Comparison of ENCODE assay signal across 10 mouse cellular contexts in genomic region chr5:137347856-137348255, GRCm38 (mm10). TPM values are rescaled to one million over a fixed set of nuclear protein-coding genes. Genes with fewer than 3 reads are reported as not detected.
DNase-seq lines count a peak whose midpoint lies in the region; ATAC-seq and TF ChIP-seq lines count a peak whose summit lies in the region.
"Had no signal": no experiment of that assay in that cellular context is flagged by ENCODE, and none has a peak within 500 bp of the region (broad histone marks: within the 10 kb centered on the region; RNA-seq: fewer than 3 reads in every experiment).

No protein-coding gene starts in this region.

- 0 out of 2 replicates have a peak overlapping the region, but pooled peaks have one; percentile 94 for H3K9ac ChIP-seq in midbrain, embryonic 12.5 days (replicated peaks)
- H3K9ac ChIP-seq in midbrain, postnatal 0 days (replicated peaks; ENCODE audit: low read length, poor library complexity, severe bottlenecking): no peak overlapping the region
- H3K9ac ChIP-seq in intestine, embryonic 14.5 days (ENCODE audit: low read length): no peak overlapping the region
- no peak overlapping the region for H3K9ac ChIP-seq in limb, embryonic 15.5 days

- H3K9me3 ChIP-seq in midbrain, embryonic 12.5 days: no peaks in the 10 kb centered on the region
- H3K9me3 ChIP-seq in midbrain, postnatal 0 days (ENCODE audit: low read length): no peaks in the 10 kb centered on the region
- no peaks in the 10 kb centered on the region for H3K9me3 ChIP-seq in intestine, embryonic 14.5 days (ENCODE audit: control insufficient read depth, low read length)
- H3K9me3 ChIP-seq in limb, embryonic 15.5 days: no peaks in the 10 kb centered on the region

- no peak for DNase-seq in midbrain, postnatal 0 days (ENCODE audit: low spot score)
- DNase-seq in intestine, embryonic 14.5 days (ENCODE audit: low spot score): no peak
- peak; percentile 43 for DNase-seq in yolk sac, embryonic 10.5 days (ENCODE audit: low spot score)
- no peak for DNase-seq in adipocyte (ENCODE audit: low spot score)
- DNase-seq in T-cell, adult 2 months (ENCODE audit: low spot score): no peak
- DNase-seq: thymus, adult 2 months had no signal

- H3K4me3 ChIP-seq in midbrain, embryonic 12.5 days: no peak overlapping the region
- no peak overlapping the region for H3K4me3 ChIP-seq in midbrain, postnatal 0 days (ENCODE audit: low read depth, low read length)
- H3K4me3 ChIP-seq in intestine, embryonic 14.5 days (ENCODE audit: low read depth, low read length): no peak overlapping the region
- no peak overlapping the region for H3K4me3 ChIP-seq in limb, embryonic 15.5 days
- H3K4me3 ChIP-seq: myocyte had no signal

- peaks cover 40% of the 10 kb centered on the region for H3K4me1 ChIP-seq in midbrain, embryonic 12.5 days
- H3K4me1 ChIP-seq in midbrain, postnatal 0 days (ENCODE audit: insufficient read depth, low read length): peaks cover 11% of the 10 kb centered on the region
- H3K4me1 ChIP-seq in intestine, embryonic 14.5 days (replicated peaks; ENCODE audit: control insufficient read depth, insufficient read depth, low read length): peaks cover 20% of the 10 kb centered on the region
- H3K4me1 ChIP-seq in limb, embryonic 15.5 days: peaks cover 47% of the 10 kb centered on the region

- WGBS in midbrain, embryonic 12.5 days: 17% methylated on average over 7 of the region's 7 CpGs
- 19% methylated on average over 7 of the region's 7 CpGs for WGBS in midbrain, postnatal 0 days
- WGBS in intestine, embryonic 14.5 days: 28% methylated on average over 7 of the region's 7 CpGs
- 31% methylated on average over 7 of the region's 7 CpGs for WGBS in limb, embryonic 15.5 days

- no peaks in the 10 kb centered on the region for H3K36me3 ChIP-seq in midbrain, embryonic 12.5 days
- no peaks in the 10 kb centered on the region for H3K36me3 ChIP-seq in midbrain, postnatal 0 days (ENCODE audit: insufficient read depth, low read length)
- no peaks in the 10 kb centered on the region for H3K36me3 ChIP-seq in intestine, embryonic 14.5 days (ENCODE audit: control insufficient read depth, insufficient read depth, low read length)
- H3K36me3 ChIP-seq in limb, embryonic 15.5 days: no peaks in the 10 kb centered on the region; the same call in 1 of the 2 replicates

- no peak for TF ChIP-seq CTCF in midbrain, postnatal 0 days (IDR thresholded peaks at IDR 0.05)

- H3K4me2 ChIP-seq in midbrain, embryonic 12.5 days (replicated peaks): peak overlapping the region; percentile 81
- H3K4me2 ChIP-seq in midbrain, postnatal 0 days (ENCODE audit: low read depth, low read length, poor library complexity, severe bottlenecking): no peak overlapping the region
- H3K4me2 ChIP-seq in intestine, embryonic 14.5 days (ENCODE audit: low read length): peak overlapping the region; percentile 97
- no peak overlapping the region for H3K4me2 ChIP-seq in limb, embryonic 15.5 days

- H3K27ac ChIP-seq in midbrain, embryonic 12.5 days (replicated peaks): no peak overlapping the region
- no peak overlapping the region for H3K27ac ChIP-seq in midbrain, postnatal 0 days (ENCODE audit: low read depth, low read length)
- no peak overlapping the region for H3K27ac ChIP-seq in intestine, embryonic 14.5 days (ENCODE audit: low read depth)
- H3K27ac ChIP-seq in limb, embryonic 15.5 days: peak overlapping the region; percentile 99

- H3K27me3 ChIP-seq in midbrain, embryonic 12.5 days: peaks cover 4% of the 10 kb centered on the region; the same call in 1 of the 2 replicates
- peaks cover 22% of the 10 kb centered on the region for H3K27me3 ChIP-seq in midbrain, postnatal 0 days (ENCODE audit: insufficient read depth, low read length)
- H3K27me3 ChIP-seq in intestine, embryonic 14.5 days (replicated peaks; ENCODE audit: control insufficient read depth, insufficient read depth, low read length): no peaks in the 10 kb centered on the region
- H3K27me3 ChIP-seq in limb, embryonic 15.5 days: no peaks in the 10 kb centered on the region

- no peak for ATAC-seq in midbrain, embryonic 12.5 days (ENCODE audit: low FRiP score, low read depth)
- ATAC-seq in midbrain, postnatal 0 days (ENCODE audit: low FRiP score): no peak
- no peak for ATAC-seq in intestine, embryonic 14.5 days (replicated peaks; ENCODE audit: low FRiP score, low TSS enrichment, low read depth)
- ATAC-seq in limb, embryonic 15.5 days (ENCODE audit: insufficient number of reproducible peaks, low FRiP score, low TSS enrichment, low read depth): no peak

RNA-seq across cellular contexts. Expression of gene Ephb4, which starts 2.1 kb away (rescaled TPM):
- polyA plus RNA-seq in midbrain, embryonic 12.5 days (2016; fragmentation: Nextera tagmentation; extraction: Ambion mirVana): 27.0 and 28.9 TPM in 2 replicates
- total RNA-seq in midbrain, postnatal 0 days (2014; rRNA removed): 14.0 and 16.0 TPM in 2 replicates
- 4.7 and 4.9 TPM in 2 replicates for polyA plus RNA-seq in midbrain, postnatal 0 days (2015; fragmentation: Nextera tagmentation; extraction: Ambion mirVana)
- 48.2 and 51.3 TPM in 2 replicates for polyA plus RNA-seq in intestine, embryonic 14.5 days (2014; fragmentation: Nextera tagmentation; extraction: Ambion mirVana)
- 61.1 and 68.6 TPM in 2 replicates for polyA plus RNA-seq in limb, embryonic 15.5 days (2015; fragmentation: Nextera tagmentation; extraction: Ambion mirVana)
- total RNA-seq: common myeloid progenitor, adult 5-6 weeks had no signal

RNA-seq across cellular contexts. Expression of gene Slc12a9, which starts 14.5 kb away (rescaled TPM):
- polyA plus RNA-seq in midbrain, embryonic 12.5 days (2016; fragmentation: Nextera tagmentation; extraction: Ambion mirVana): 22.7 and 22.9 TPM in 2 replicates
- total RNA-seq in midbrain, postnatal 0 days (2014; rRNA removed): 28.9 and 30.4 TPM in 2 replicates
- polyA plus RNA-seq in midbrain, postnatal 0 days (2015; fragmentation: Nextera tagmentation; extraction: Ambion mirVana): 27.0 and 27.8 TPM in 2 replicates
- 7.9 and 9.5 TPM in 2 replicates for polyA plus RNA-seq in intestine, embryonic 14.5 days (2014; fragmentation: Nextera tagmentation; extraction: Ambion mirVana)
- polyA plus RNA-seq in limb, embryonic 15.5 days (2015; fragmentation: Nextera tagmentation; extraction: Ambion mirVana): 13.9 and 14.4 TPM in 2 replicates

RNA-seq across cellular contexts. Expression of gene Trip6, which starts 33.7 kb away (rescaled TPM):
- polyA plus RNA-seq in midbrain, embryonic 12.5 days (2016; fragmentation: Nextera tagmentation; extraction: Ambion mirVana): 34.9 and 43.3 TPM in 2 replicates
- total RNA-seq in midbrain, postnatal 0 days (2014; rRNA removed): 11.6 and 17.5 TPM in 2 replicates
- 10.3 and 10.9 TPM in 2 replicates for polyA plus RNA-seq in midbrain, postnatal 0 days (2015; fragmentation: Nextera tagmentation; extraction: Ambion mirVana)
- 73.3 and 77.7 TPM in 2 replicates for polyA plus RNA-seq in intestine, embryonic 14.5 days (2014; fragmentation: Nextera tagmentation; extraction: Ambion mirVana)
- polyA plus RNA-seq in limb, embryonic 15.5 days (2015; fragmentation: Nextera tagmentation; extraction: Ambion mirVana): 109 and 110 TPM in 2 replicates

RNA-seq across cellular contexts. Expression of gene Srrt, which starts 40.4 kb away (rescaled TPM):
- polyA plus RNA-seq in midbrain, embryonic 12.5 days (2016; fragmentation: Nextera tagmentation; extraction: Ambion mirVana): 178 and 180 TPM in 2 replicates
- total RNA-seq in midbrain, postnatal 0 days (2014; rRNA removed): 112 and 114 TPM in 2 replicates
- polyA plus RNA-seq in midbrain, postnatal 0 days (2015; fragmentation: Nextera tagmentation; extraction: Ambion mirVana): 53.4 and 56.4 TPM in 2 replicates
- polyA plus RNA-seq in intestine, embryonic 14.5 days (2014; fragmentation: Nextera tagmentation; extraction: Ambion mirVana): 118 and 122 TPM in 2 replicates
- polyA plus RNA-seq in limb, embryonic 15.5 days (2015; fragmentation: Nextera tagmentation; extraction: Ambion mirVana): 113 and 117 TPM in 2 replicates

RNA-seq across cellular contexts. Expression of gene Ufsp1, which starts 53.4 kb away (rescaled TPM):
- polyA plus RNA-seq in midbrain, embryonic 12.5 days (2016; fragmentation: Nextera tagmentation; extraction: Ambion mirVana): 7.9 and 8.0 TPM in 2 replicates
- total RNA-seq in midbrain, postnatal 0 days (2014; rRNA removed): 24.5 and 29.3 TPM in 2 replicates
- polyA plus RNA-seq in midbrain, postnatal 0 days (2015; fragmentation: Nextera tagmentation; extraction: Ambion mirVana): 35.0 and 41.2 TPM in 2 replicates
- polyA plus RNA-seq in intestine, embryonic 14.5 days (2014; fragmentation: Nextera tagmentation; extraction: Ambion mirVana): 8.9 and 10.6 TPM in 2 replicates
- 6.7 and 11.3 TPM in 2 replicates for polyA plus RNA-seq in limb, embryonic 15.5 days (2015; fragmentation: Nextera tagmentation; extraction: Ambion mirVana)

Comparison
In these comparisons a context has a peak if more than half of its experiments do, and no peak if none do; other contexts are left out.
1. H3K4me2 ChIP-seq: peak in midbrain, embryonic 12.5 days (single experiment) and intestine, embryonic 14.5 days (single experiment); none in midbrain, postnatal 0 days (single experiment) and limb, embryonic 15.5 days (single experiment).